Mouse (Mus musculus) liver, adult 2 months (tissue): ENCODE data around the gene Anxa6. TPM values are rescaled to one million over a fixed set of nuclear protein-coding genes. Genes with fewer than 3 reads are reported as not detected.

Source experiments
- DNase-seq: peaks from one replicate; pipeline ENCODE4 v3.0.0-alpha.2; 2011; ENCODE audit warnings: low read depth, low spot score; ENCODE audit errors: extremely low read depth
- H3K27ac ChIP-seq: fragments of 200-500 bp; replicated peaks from 2 replicates; pipeline ENCODE4 v1.5.1; 2012; ENCODE audit warnings: low read depth, mild to moderate bottlenecking, control low read depth, inconsistent platforms, low read length; ENCODE audit not compliant: insufficient read depth
- H3K27me3 ChIP-seq: fragments of 200-500 bp; 2 replicates; pipeline ENCODE4 v1.6.1; 2012; ENCODE audit warnings: mild to moderate bottlenecking, moderate library complexity, low read length, inconsistent platforms; ENCODE audit not compliant: control insufficient read depth, insufficient read depth
- H3K36me3 ChIP-seq: fragments of 200-500 bp; 2 replicates; pipeline ENCODE4 v1.6.1; 2012; ENCODE audit warnings: low read length, inconsistent platforms; ENCODE audit not compliant: control insufficient read depth, insufficient read depth
- H3K4me1 ChIP-seq: fragments of 200-500 bp; 2 replicates; pipeline ENCODE4 v1.6.1; 2011; ENCODE audit warnings: low read length; ENCODE audit not compliant: control insufficient read depth, insufficient read depth
- H3K4me3 ChIP-seq: fragments of 200-500 bp; 2 replicates; pipeline ENCODE4 v1.5.1; 2011; ENCODE audit warnings: low read depth, mild to moderate bottlenecking, control low read depth, low read length, moderate library complexity; ENCODE audit not compliant: insufficient read depth
- H3K79me2 ChIP-seq: fragments of 200-500 bp; 2 replicates; pipeline ENCODE4 v1.6.1; 2012; ENCODE audit warnings: inconsistent platforms, mild to moderate bottlenecking, low read length, moderate library complexity; ENCODE audit not compliant: control insufficient read depth, insufficient read depth
- H3K9ac ChIP-seq: fragments of 200-500 bp; 2 replicates; pipeline ENCODE4 v1.6.1; 2012; ENCODE audit warnings: low read depth, mild to moderate bottlenecking, control low read depth, inconsistent platforms, low read length
- CTCF ChIP-seq: fragments of 200-500 bp; IDR thresholded peaks from 2 replicates; pipeline ENCODE4 v1.5.1; 2011; ENCODE audit warnings: low read depth, low read length, control low read depth
- POLR2A ChIP-seq: fragments of 200-500 bp; IDR thresholded peaks from 2 replicates; pipeline ENCODE4 v1.6.1; 2011; ENCODE audit warnings: low read length, control low read depth; ENCODE audit not compliant: insufficient read depth; ENCODE audit errors: extremely low read depth
- WGBS: fragments of 180-500 bp; shearing (Covaris S2); methylation state at CpG from one replicate; pipeline ENCODE4 v1.1.7; 2018; 5-methylcytosine and 5-hydroxymethylcytosine counted together
- polyA plus RNA-seq: library from polyadenylated mRNA; depleted of rRNA; stranded (reverse); fragments of >200 nt; gene quantifications from 2 replicates; pipeline ENCODE4 v1.2.3, GENCODE M21; 2012
- total RNA-seq: library from RNA; depleted of rRNA; stranded (reverse); fragments of >200 nt; gene quantifications from 2 replicates; pipeline ENCODE4 v1.2.3, GENCODE M21; 2014

Anxa6 gene
- total and polyA plus RNA-seq, 2 experiments = 91.3 to 111 TPM

GRCm38 (mm10) chr11:55062856-55063255 is 29.6 kb upstream of the Anxa6 start:
- Histone ChIP-seq H3K4me1 (peaks cover 7% of the 10 kb centered on the region), H3K4me3 (no peak overlapping the region), H3K27me3 (no peaks in the 10 kb centered on the region), H3K27ac (0 out of 2 replicates have a peak overlapping the region, but pooled peaks have one; percentile 2), H3K9ac (no peak overlapping the region), H3K79me2 (no peaks in the 10 kb centered on the region), H3K36me3 (no peaks in the 10 kb centered on the region)
- TF ChIP-seq POLR2A (no peak), CTCF (no peak)
- WGBS = 26% methylated on average over 5 of the region's 5 CpGs
- DNase-seq = no peak

GRCm38 (mm10) chr11:55060802-55061201 is 27.6 kb upstream of the Anxa6 start:
- H3K79me2 ChIP-seq = no peaks in the 10 kb centered on the region
- H3K36me3 ChIP-seq = no peaks in the 10 kb centered on the region
- TF ChIP-seq CTCF (no peak), POLR2A (no peak)
- no peak overlapping the region for H3K9ac ChIP-seq
- 94% methylated on average over 5 of the region's 5 CpGs for WGBS
- peaks cover 7% of the 10 kb centered on the region for H3K4me1 ChIP-seq
- no peak for DNase-seq
- no peak overlapping the region for H3K4me3 ChIP-seq
- no peak overlapping the region for H3K27ac ChIP-seq
- H3K27me3 ChIP-seq = no peaks in the 10 kb centered on the region

DNA sequence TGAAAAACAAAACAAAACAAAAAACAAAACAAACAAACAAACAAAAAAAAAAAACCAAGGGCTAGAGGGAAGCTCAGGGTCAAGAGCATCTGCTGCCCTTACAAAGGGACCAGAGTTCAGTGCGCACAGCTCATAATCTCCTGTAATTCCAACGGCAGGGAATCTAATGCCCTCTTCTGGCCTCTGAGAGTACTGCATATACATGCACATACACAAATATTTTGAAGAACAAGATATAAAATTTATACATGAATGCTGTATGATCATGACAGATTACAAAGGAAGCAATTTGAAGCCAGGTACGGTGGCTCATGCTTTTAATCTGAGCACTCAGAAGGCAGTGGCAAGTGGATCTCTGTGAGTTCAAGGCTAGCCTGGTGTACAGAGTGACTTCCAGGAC is 24.3 kb upstream of the Anxa6 start:
- Histone ChIP-seq H3K79me2 (no peaks in the 10 kb centered on the region), H3K4me3 (no peak overlapping the region), H3K4me1 (no peaks in the 10 kb centered on the region), H3K9ac (no peak overlapping the region), H3K36me3 (no peaks in the 10 kb centered on the region), H3K27me3 (no peaks in the 10 kb centered on the region), H3K27ac (no peak overlapping the region)
- no peak for DNase-seq
- 81% methylated on average over 3 of the region's 3 CpGs for WGBS
- TF ChIP-seq CTCF (no peak), POLR2A (no peak)

DNA sequence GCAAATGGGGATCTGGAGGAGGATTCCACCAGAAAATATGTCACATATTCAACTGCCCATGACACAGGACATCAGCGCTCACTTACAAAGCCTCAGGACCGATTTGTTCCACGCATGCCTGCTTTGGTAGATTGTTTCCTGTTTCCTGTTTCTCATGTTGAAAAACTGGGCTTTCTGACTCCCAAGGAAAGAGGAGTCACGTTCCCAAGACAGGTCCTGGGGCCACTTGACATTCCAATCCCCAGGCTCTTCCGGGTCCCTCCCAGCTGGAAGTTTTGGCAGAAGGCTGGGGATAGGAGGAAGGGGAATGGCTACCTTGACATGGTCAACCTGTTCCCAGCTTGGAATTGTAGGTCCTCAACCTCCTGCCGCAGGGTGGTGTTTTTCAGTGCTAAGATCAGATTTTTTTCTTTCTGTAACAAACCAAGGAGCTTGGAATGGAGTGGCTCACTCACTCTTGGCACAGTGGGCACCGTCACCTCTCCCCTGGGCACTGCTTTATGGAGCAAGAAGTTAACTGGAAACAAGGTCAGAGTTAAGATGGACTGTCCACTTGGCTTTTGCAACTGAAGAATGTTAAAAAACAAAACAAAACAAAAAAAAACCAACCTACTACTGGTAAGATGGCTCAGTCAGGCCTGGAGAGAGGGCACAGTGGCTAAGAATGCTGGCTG is 17.7 kb upstream of the Anxa6 start:
- no peak overlapping the region for H3K9ac ChIP-seq
- H3K4me3 ChIP-seq = no peak overlapping the region
- no peaks in the 10 kb centered on the region for H3K27me3 ChIP-seq
- TF ChIP-seq CTCF = no peak
- no peak for TF ChIP-seq POLR2A
- no peaks in the 10 kb centered on the region for H3K36me3 ChIP-seq
- 78% methylated on average over 7 of the region's 7 CpGs for WGBS
- DNase-seq = no peak
- H3K79me2 ChIP-seq = no peaks in the 10 kb centered on the region
- H3K27ac ChIP-seq = no peak overlapping the region
- no peaks in the 10 kb centered on the region for H3K4me1 ChIP-seq

- Histone ChIP-seq H3K4me1 (no peaks in the 10 kb centered on the region), H3K27me3 (no peaks in the 10 kb centered on the region), H3K4me3 (no peak overlapping the region), H3K79me2 (no peaks in the 10 kb centered on the region), H3K36me3 (no peaks in the 10 kb centered on the region), H3K27ac (no peak overlapping the region), H3K9ac (no peak overlapping the region)
- no peak for TF ChIP-seq POLR2A
- peak; percentile 86 for TF ChIP-seq CTCF
- DNase-seq = no peak
- WGBS = 56% methylated on average over 5 of the region's 5 CpGs
Measured at GRCm38 (mm10) chr11:55046600-55046999, 13.4 kb upstream of the Anxa6 start.

GRCm38 (mm10) chr11:55041348-55041747 is 8.1 kb upstream of the Anxa6 start:
- H3K79me2 ChIP-seq = no peaks in the 10 kb centered on the region
- H3K36me3 ChIP-seq = no peaks in the 10 kb centered on the region
- no peak for DNase-seq
- no peak for TF ChIP-seq POLR2A
- TF ChIP-seq CTCF = peak; percentile 24; the same call in 1 of the 2 replicates
- 86% methylated on average over 4 of the region's 4 CpGs for WGBS
- H3K9ac ChIP-seq = no peak overlapping the region
- no peaks in the 10 kb centered on the region for H3K4me1 ChIP-seq
- no peaks in the 10 kb centered on the region for H3K27me3 ChIP-seq
- H3K4me3 ChIP-seq = no peak overlapping the region
- H3K27ac ChIP-seq = no peak overlapping the region
